Mouse (Mus musculus) olfactory bulb, adult 2 months (tissue): ENCODE measurements around the gene Cend1. TPM values are rescaled to one million over a fixed set of nuclear protein-coding genes. Genes with fewer than 3 reads are reported as not detected.

Source experiments
- H3K27ac ChIP-seq: fragments of 200-500 bp; 2 replicates; pipeline ENCODE4 v1.5.1; 2012; ENCODE audit warnings: low read depth, low read length; ENCODE audit not compliant: insufficient read depth
- H3K4me1 ChIP-seq: fragments of 200-500 bp; 2 replicates; pipeline ENCODE4 v1.6.1; 2012; ENCODE audit warnings: low read length; ENCODE audit not compliant: control insufficient read depth, insufficient read depth
- H3K4me3 ChIP-seq: fragments of 200-500 bp; 2 replicates; pipeline ENCODE4 v1.5.1; 2012; ENCODE audit warnings: mild to moderate bottlenecking, low read depth, low read length, moderate library complexity; ENCODE audit not compliant: insufficient read depth
- CTCF ChIP-seq: fragments of 200-500 bp; IDR thresholded peaks from 2 replicates; pipeline ENCODE4 v1.5.1; 2012; ENCODE audit warnings: low read depth, mild to moderate bottlenecking, low read length, moderate library complexity; ENCODE audit not compliant: insufficient read depth
- POLR2A ChIP-seq: fragments of 200-500 bp; IDR thresholded peaks from 2 replicates; pipeline ENCODE4 v1.6.1; 2012; ENCODE audit warnings: mild to moderate bottlenecking, low read depth, low read length, moderate library complexity; ENCODE audit not compliant: insufficient read depth
- WGBS: fragments of 180-500 bp; shearing (Covaris S2); methylation state at CpG from one replicate; pipeline ENCODE4 v1.1.7; 2018; 5-methylcytosine and 5-hydroxymethylcytosine counted together
- polyA plus RNA-seq: library from polyadenylated mRNA; stranded (reverse); fragments of >200 nt; gene quantifications from 2 replicates; pipeline ENCODE4 v1.2.4, GENCODE M21; 2012; ENCODE audit warnings: low replicate concordance; ENCODE audit not compliant: missing spikeins, insufficient read depth, insufficient read length

Gene Cend1
- polyA plus RNA-seq, 1 experiment = not detected

DNA sequence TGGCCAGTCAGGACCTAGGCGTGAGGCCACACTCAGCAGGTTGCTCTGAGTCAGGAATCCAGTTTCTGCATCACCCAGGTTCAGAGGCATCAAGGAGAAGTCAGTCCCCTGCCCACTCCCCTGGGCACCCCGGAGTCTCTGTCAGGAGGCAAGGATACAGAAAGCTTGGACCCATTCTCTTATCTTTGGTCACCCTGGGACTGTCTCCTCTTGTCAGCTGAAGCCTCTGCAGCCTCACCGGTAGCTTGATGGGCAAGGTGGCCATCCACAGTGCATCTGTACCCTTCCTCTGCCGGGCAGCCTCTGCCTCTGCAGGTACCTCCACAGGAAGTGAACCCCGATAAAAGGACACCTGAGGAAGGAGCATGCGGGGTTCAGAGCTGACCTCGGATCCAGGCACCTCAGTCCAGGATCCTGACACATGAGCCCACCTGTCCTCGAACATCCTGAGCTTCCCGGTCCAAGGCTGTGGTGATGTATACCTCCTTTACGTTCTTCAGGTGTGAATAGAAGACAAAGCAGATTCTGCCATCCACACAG lies 9.9 kb upstream of the Cend1 start:
- Histone ChIP-seq H3K4me3 (no peak overlapping the region), H3K4me1 (peaks cover 26% of the 10 kb centered on the region), H3K27ac (no peak overlapping the region)
- 94% methylated on average over 10 of the region's 10 CpGs for WGBS
- TF ChIP-seq POLR2A (no peak), CTCF (no peak)

DNA sequence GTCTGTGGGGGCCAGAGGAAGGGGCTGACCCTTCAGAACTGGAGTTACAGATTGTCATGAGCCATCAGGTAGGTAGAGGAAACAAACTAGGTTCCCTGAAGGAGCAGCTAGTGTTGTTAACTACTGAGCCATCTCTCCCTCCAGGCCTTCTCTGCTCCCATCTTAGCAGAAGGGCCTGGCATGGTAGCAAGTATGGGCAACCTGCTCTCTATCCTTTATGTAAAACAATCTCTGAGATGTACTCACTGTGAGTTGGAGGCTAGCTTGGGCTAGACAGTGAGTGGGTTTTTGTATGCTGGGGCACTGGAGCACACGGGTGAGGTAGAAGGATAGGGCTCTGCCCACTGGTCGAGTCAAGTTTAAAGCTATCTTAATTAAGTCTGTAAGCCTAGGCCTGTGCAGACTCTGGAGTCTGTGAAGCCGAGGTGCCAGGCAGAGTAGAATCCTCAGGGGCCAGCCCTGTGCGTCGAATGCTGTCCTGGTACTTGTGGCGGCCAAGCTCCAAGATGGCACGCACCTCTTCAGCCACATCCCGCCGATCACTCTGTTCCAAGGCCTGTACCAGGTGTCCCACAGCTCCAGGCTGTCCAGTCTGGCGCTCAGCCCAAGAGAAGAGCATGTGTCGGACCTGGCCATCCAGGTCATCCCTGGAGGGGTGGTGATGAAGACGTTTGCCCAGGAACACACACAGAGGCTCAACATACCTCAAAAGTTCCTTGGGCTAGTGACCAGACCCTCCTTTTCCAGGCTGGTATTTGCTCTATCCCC lies 9.1 kb upstream of the Cend1 start:
- H3K4me3 ChIP-seq = no peak overlapping the region
- WGBS = 92% methylated on average over 12 of the region's 12 CpGs
- no peak overlapping the region for H3K27ac ChIP-seq
- TF ChIP-seq CTCF (no peak), POLR2A (no peak)
- peaks cover 33% of the 10 kb centered on the region for H3K4me1 ChIP-seq

DNA sequence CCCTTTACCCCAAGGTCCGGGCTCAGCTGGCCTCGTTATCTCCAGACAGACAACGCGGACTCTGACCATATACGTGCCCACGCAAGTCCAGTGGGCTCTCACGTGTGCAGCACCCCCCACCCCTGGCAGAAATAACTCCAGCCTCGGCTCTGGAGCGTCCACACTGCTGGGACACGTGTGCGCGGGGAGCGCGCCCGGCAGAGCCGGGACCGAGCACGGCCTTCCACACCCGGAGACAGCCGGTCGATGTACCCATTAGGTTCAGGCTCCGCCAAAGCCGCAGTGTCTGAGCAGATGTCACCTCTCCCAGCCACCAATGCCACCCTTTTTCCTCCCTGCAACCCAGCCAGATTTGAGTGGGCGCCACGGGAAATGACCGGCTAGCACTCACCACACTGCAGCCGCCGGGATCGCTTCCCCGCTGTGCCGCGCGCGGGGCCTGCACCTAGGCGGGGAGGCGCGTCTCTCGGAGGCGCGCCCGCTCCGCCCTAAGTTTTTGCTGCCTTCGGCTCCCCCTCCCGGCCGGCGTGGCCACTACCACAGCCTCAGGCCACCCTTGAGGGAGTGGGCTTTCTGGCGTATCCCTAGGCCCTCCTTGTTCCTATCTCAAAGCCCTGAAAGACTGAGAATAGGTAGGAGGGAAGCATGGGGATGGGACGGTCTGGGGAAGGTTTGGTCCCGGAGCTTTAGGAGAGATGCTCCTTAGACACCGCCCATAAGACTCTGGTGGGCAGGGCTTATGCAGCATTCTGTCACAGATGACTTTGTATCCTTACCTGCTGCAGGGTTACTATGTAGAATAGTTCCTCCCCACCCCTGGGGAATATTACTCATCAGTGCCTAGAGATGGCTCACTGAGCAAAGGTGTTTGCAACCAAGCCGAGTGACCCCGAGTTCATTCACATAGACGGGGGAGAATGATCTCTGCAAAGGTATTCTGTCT lies 8.2 kb upstream of the Cend1 start, which contains the start of gene Slc25a22:
TSS of gene Slc25a22 (minus strand) at position 715 of the 943 bp plus-strand sequence.
- Histone ChIP-seq H3K4me1 (peaks cover 38% of the 10 kb centered on the region), H3K4me3 (peak within 1 kb of the TSS; percentile 82), H3K27ac (peak within 1 kb of the TSS; percentile 81)
- peak; percentile 87 for TF ChIP-seq CTCF
- peak; percentile 77 for TF ChIP-seq POLR2A
- 5% methylated on average over 53 of the region's 53 CpGs for WGBS

DNA sequence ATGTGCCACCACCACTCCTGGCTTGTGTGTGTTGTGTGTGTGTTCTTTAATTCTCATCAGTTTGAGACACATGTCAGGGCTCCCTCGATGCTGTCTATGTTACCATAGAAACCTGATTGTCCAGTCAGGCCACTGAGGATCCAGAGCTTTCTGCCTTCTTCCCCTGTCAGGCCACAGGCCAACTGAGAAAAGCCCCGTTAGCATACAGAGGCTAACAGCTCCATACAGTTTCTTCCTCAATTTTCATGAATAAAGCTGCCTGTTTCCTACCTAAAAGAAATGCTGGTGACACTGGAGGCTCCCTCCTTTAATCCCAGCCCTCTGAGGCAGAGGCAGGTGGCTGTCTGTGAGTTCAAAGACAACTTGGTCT lies 7.2 kb upstream of the Cend1 start:
- TF ChIP-seq CTCF (no peak), POLR2A (no peak)
- WGBS = 51% methylated on average over 2 of the region's 2 CpGs
- peak overlapping the region; percentile 82; the same call in 1 of the 2 replicates for H3K4me3 ChIP-seq
- H3K27ac ChIP-seq = no peak overlapping the region
- H3K4me1 ChIP-seq = peaks cover 42% of the 10 kb centered on the region

DNA sequence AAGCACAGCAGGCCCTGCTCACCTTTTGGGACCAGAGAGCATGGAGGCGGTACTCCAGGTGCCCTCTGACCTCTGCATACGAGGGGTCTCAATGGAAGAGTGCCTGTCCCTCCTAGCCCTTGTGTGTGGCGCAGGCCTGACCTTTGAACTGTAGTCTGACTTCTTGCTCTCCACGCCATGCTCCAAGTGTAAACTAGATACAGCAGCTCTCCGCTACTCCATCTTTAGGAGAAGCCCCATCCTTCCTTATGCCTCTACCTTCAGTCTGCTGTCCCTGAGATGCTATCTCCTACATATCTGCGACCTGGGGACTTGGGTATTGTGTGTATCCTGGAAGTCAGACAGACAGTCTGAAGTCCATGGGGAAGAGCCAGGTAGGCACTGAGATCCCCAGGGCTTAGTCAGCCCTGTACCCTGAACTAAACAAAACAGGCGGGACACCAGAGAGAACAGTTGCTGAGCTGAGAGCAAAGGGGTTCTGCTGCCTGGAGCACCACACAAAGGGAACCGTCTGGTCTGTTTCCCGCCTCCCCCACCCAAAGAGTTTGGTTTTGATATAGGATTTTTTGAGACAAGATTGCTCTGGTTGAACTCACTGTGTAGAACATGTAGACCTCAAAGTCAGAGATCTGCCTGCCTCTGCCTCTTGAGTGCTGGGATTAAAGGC lies 6.7 kb upstream of the Cend1 start:
- peaks cover 42% of the 10 kb centered on the region for H3K4me1 ChIP-seq
- no peak for TF ChIP-seq POLR2A
- no peak for TF ChIP-seq CTCF
- H3K4me3 ChIP-seq = no peak overlapping the region
- 80% methylated on average over 9 of the region's 9 CpGs for WGBS
- no peak overlapping the region for H3K27ac ChIP-seq

DNA sequence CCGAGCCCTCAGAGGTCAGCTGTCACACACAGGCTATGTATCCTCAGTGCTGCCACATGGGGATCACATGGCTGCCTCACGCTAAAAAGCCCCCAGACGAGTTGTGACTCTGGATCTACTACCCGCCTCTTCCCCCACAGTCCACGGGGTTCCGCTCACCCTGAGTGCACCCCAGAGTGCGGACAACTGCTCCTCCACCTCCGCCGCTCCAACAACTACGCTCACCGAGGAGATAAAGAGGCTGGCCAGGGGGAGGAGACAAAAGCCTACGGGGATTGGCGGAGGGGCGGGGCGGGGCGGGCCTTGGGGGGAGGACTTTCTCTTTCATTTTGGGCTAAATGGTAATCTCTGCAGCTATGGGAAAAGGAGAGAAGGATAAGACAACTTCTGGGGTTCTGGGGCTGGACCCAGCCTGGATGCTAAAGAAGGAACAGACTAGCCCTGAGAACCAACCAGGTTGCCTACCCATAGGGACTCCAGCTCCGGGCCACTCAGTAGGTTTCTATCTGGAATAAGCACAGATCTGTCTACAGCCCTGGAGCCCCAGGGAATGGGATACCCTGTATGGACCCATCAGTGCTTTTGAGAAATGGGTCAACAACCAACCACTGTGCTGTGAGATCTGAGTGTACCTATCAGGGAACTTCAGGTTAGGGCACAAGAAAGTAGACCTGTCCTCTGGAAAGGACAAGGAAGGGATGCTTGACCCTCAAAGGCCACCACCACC lies 6.0 kb upstream of the Cend1 start:
- Histone ChIP-seq H3K27ac (peak overlapping the region; percentile 86), H3K4me3 (peak overlapping the region; percentile 66), H3K4me1 (peaks cover 39% of the 10 kb centered on the region)
- 3% methylated on average over 17 of the region's 17 CpGs for WGBS
- TF ChIP-seq POLR2A = peak; percentile 35; the same call in 1 of the 2 replicates
- TF ChIP-seq CTCF = no peak

DNA sequence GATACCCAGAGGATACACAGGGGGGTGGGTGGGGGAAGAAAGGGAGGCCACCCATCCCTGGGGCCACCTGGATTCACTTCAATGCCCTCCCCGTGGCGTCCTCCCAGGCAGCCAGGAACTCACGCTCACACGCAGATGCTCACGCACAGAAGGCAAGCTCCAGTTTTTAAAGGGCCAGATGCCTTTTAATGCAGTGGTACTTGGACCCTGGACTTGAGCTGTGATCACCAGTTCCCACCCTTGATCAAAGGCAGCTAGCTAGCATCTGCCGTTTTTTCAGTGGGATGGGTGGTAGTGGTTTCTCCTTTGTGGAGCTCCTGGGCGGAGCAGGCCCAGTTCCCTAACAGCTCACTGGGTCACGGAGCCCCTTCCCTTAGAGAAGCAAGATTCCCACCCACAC lies 5.2 kb upstream of the Cend1 start:
- H3K4me1 ChIP-seq = peaks cover 44% of the 10 kb centered on the region
- H3K27ac ChIP-seq = peak overlapping the region; percentile 86
- peak overlapping the region; percentile 66 for H3K4me3 ChIP-seq
- 7% methylated on average over 8 of the region's 8 CpGs for WGBS
- TF ChIP-seq POLR2A (0 out of 2 replicates have a peak, but pooled peaks have one; percentile 33), CTCF (no peak)
